8 mouse cellular contexts compared by ENCODE assay signal in the genomic region with DNA sequence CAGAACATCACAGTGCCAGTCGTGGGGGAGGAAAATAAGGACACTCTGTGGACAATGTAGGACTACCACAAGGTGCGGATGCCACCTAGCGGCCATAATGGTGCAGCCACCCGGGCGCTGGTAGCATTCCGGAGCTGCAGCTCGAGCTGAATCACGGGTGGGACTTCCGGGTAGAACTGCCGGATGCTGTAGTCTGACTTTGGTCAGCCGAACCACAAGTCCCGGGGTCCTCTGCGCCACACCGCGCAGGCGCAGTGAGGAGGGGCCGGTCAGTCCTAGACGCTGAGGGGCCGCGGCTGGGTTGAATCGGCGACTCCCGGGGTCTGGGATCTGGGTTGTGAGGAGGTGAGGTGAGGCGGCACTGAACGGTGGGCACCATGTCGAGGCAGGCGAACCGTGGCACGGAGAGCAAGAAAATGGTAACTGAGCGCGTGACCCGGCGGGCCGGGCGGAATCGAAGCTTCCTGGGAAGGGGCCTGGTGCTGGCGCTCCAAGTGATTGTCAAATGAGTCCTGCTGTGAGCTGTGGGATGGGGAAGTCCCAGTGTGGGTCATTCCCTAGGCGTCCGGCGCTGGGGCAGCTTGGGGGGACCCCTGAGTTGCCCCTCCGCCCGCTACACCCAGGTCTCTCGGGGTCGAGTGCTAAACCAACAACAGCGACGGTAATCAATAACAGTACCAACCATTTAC. TPM values are rescaled to one million over a fixed set of nuclear protein-coding genes. Genes with fewer than 3 reads are reported as not detected.
DNase-seq lines count a peak whose midpoint lies in the region; ATAC-seq and TF ChIP-seq lines count a peak whose summit lies in the region.

A gene (plus strand): TSS at position 207 of the 689 bp plus-strand sequence.

- H3K27ac ChIP-seq in ES-E14 (ENCODE audit: insufficient read depth, low read depth, low read length, poor library complexity, severe bottlenecking): 0 out of 2 replicates have a peak within 1 kb of the TSS, but pooled peaks have one; percentile 54
- H3K27ac ChIP-seq in forebrain, embryonic 15.5 days (replicated peaks): 0 out of 2 replicates have a peak within 1 kb of the TSS, but pooled peaks have one; percentile 2

- intact Hi-C loops in heart, postnatal 25 days (cut with DNase I): loop anchor here (1.0 to 5.0 kb wide), 2 partner anchors 35 to 165 kb away; a partner anchor contains a TSS

- no peaks in the 10 kb centered on the region for H3K27me3 ChIP-seq in forebrain, embryonic 15.5 days

- H3K36me3 ChIP-seq in ES-E14 (ENCODE audit: control insufficient read depth, insufficient read depth, low read length, poor library complexity, severe bottlenecking): no peaks in the 10 kb centered on the region
- no peaks in the 10 kb centered on the region; the same call in 1 of the 2 replicates for H3K36me3 ChIP-seq in forebrain, embryonic 15.5 days

- peak; percentile 93 for DNase-seq in ES-E14 (ENCODE audit: low read depth, low spot score)
- DNase-seq in cerebellum, adult 11-12 months: peak; percentile 100
- DNase-seq in heart, postnatal 25 days (ENCODE audit: low spot score): peak; percentile 99
- peak; percentile 99 to 100 for DNase-seq in layer of hippocampus, adult 18-20 months (ENCODE audit: low spot score in 2 of 2)
- peak; percentile 99 for DNase-seq in lung, adult 2 months
- peak; percentile 98 for DNase-seq in thymus, adult 18-20 months

- peak; percentile 98 for ATAC-seq in forebrain, embryonic 15.5 days (replicated peaks)
- peak; percentile 92 for ATAC-seq in neutrophil, adult 5-6 weeks (ENCODE audit: extremely low read depth, insufficient number of reproducible peaks, low FRiP score, poor library complexity, severe bottlenecking)

- peaks cover 6 to 15% of the 10 kb centered on the region in 2 experiments; a peak in 3 of 4 replicates for H3K4me1 ChIP-seq in ES-E14 (ENCODE audit: control insufficient read depth in 2 of 2, insufficient read depth in 2 of 2, low read length in 2 of 2, poor library complexity in 1 of 2)
- peaks cover 40% of the 10 kb centered on the region for H3K4me1 ChIP-seq in forebrain, embryonic 15.5 days
- peaks cover 27% of the 10 kb centered on the region for H3K4me1 ChIP-seq in lung, adult 2 months (ENCODE audit: control insufficient read depth, insufficient read depth, low read length)

- H3K9me3 ChIP-seq in ES-E14 (ENCODE audit: control insufficient read depth, insufficient read depth, low read depth, low read length): no peaks in the 10 kb centered on the region
- no peaks in the 10 kb centered on the region for H3K9me3 ChIP-seq in forebrain, embryonic 15.5 days

- WGBS in forebrain, embryonic 15.5 days: 1% methylated on average over 46 of the region's 46 CpGs
- under 1% methylated on average over 46 of the region's 46 CpGs for WGBS in lung, adult 2 months

- peak within 1 kb of the TSS; percentile 86 for H3K9ac ChIP-seq in ES-E14 (ENCODE audit: insufficient read depth, low read depth, low read length, poor library complexity, severe bottlenecking)
- H3K9ac ChIP-seq in forebrain, embryonic 15.5 days (replicated peaks): peak within 1 kb of the TSS; percentile 82

- TF ChIP-seq CTCF in lung, adult 2 months (IDR thresholded peaks at IDR 0.05; ENCODE audit: insufficient read depth, low read length): peak; percentile 86

- H3K4me3 ChIP-seq in ES-E14 (ENCODE audit: insufficient read depth in 1 of 2, low read depth in 1 of 2, low read length in 2 of 2, poor library complexity in 1 of 2, severe bottlenecking in 1 of 2): peak within 1 kb of the TSS; percentile 81 to 91
- peak within 1 kb of the TSS; percentile 71 for H3K4me3 ChIP-seq in forebrain, embryonic 15.5 days
- peak within 1 kb of the TSS; percentile 98 for H3K4me3 ChIP-seq in lung, adult 2 months (replicated peaks; ENCODE audit: extremely low read depth, low read depth, low read length)

- H3K4me2 ChIP-seq in forebrain, embryonic 15.5 days (replicated peaks): peak within 1 kb of the TSS; percentile 69

- peak; percentile 60; the same call in 1 of the 2 replicates for TF ChIP-seq POLR2A in lung, adult 2 months (IDR thresholded peaks at IDR 0.05; ENCODE audit: borderline replicate concordance, extremely low read depth, low read depth, low read length)

- in situ Hi-C loops in ES-E14 (cut with MboI; ENCODE audit: low sequenced_read_pairs in 2 of 2, unreplicated experiment in 2 of 2): no loop called here

TF ChIP-seq in ES-E14, 5 proteins besides CTCF, POLR2A, EP300 and RAD21:
- TF ChIP-seq ZC3H11A (IDR thresholded peaks at IDR 0.05; ENCODE audit: borderline replicate concordance, low read depth, low read length) (peak; percentile 88), HCFC1 (IDR thresholded peaks at IDR 0.05; ENCODE audit: borderline replicate concordance, insufficient read depth, low read length) (peak; percentile 95), MAFK (IDR thresholded peaks at IDR 0.05; ENCODE audit: insufficient read depth, low read depth, low read length) (no peak)

RNA-seq across cellular contexts. Expression of the gene that starts here (rescaled TPM):
- 54.8 and 54.9 TPM in 2 replicates for total RNA-seq in ES-E14 (2012; rRNA removed)
- polyA plus RNA-seq in forebrain, embryonic 15.5 days (2015; fragmentation: Nextera tagmentation; extraction: Ambion mirVana): 175 and 182 TPM in 2 replicates
- 10 to 100 TPM; 43.2 to 47.1 TPM for total RNA-seq in heart, postnatal 25 days (2021)
- 10 to 100 TPM; 83.4 to 87.4 TPM for total RNA-seq in layer of hippocampus, adult 18-20 months (2021)
- 31.7 and 51.1 TPM in 2 replicates for polyA plus RNA-seq in lung, adult 2 months (2012; rRNA removed)
- 33.1 and 37.7 TPM in 2 replicates for total RNA-seq in neutrophil, adult 5-6 weeks (2017)

Comparison
In these comparisons a context has a peak if more than half of its experiments do, and no peak if none do; other contexts are left out.
1. Peak in every context shown above with its lines: DNase-seq, ATAC-seq, H3K4me3 ChIP-seq and H3K27ac ChIP-seq.